Mouse (Mus musculus) ES-E14 (cell line): ENCODE measurements around the gene Lyve1.

Experiments used
- CHD2 ChIP-seq: IDR thresholded peaks from 2 replicates; pipeline ENCODE4 v1.6.1; 2014; ENCODE audit warnings: mild to moderate bottlenecking, low read depth, low read length, inconsistent platforms
- MAFK ChIP-seq: IDR thresholded peaks from 2 replicates; pipeline ENCODE4 v1.6.1; 2014; ENCODE audit warnings: mild to moderate bottlenecking, low read depth, low read length, inconsistent platforms; ENCODE audit not compliant: insufficient read depth
- ZC3H11A ChIP-seq: IDR thresholded peaks from 2 replicates; pipeline ENCODE4 v1.6.1; 2012; ENCODE audit warnings: low read depth, mild to moderate bottlenecking, inconsistent platforms, low read length, borderline replicate concordance
- ZNF384 ChIP-seq: IDR thresholded peaks from 2 replicates; pipeline ENCODE4 v1.6.1; 2012; ENCODE audit warnings: low read depth, low read length, inconsistent platforms

- TF ChIP-seq ZNF384 = no peak
- no peak for TF ChIP-seq MAFK
- TF ChIP-seq ZC3H11A = no peak
- no peak for TF ChIP-seq CHD2
These were observed 39.4 kb downstream of the Lyve1 start for GRCm38 (mm10) chr7:110823593-110823992.
